14 mouse cellular contexts compared by ENCODE assay signal in the genomic region with DNA sequence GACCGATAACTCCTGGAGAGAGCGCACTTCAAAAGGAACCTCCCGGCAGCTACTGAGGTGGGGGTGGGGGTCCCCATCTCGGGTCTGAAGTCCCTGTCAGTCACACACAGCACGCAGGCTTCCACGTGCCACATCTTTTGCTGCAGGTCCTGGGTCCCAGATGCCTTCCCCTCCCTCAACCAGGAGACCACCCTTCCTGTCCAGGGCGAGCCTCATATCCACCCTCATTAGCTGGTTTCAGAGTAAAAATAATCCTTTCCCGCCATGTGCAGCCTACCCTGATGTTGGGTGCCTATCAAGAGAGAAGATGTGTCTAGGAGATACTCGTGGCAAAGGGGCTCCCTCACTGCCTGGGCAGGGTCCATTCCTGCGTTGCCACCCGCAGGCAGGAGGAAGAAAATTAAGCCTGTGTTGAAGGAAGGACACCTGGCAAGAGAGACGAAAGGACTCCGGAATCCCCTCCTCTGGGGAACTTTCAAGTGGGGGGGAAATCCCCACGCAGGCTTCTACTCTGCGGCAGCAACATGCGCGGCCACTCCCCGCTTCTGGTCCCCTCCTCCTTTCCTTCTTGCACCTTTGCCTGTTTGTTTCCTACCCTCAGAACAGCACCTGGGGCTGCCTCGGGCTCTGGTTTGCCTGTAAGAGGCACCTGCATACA. TPM values are rescaled to one million over a fixed set of nuclear protein-coding genes. Genes with fewer than 3 reads are reported as not detected.
DNase-seq lines count a peak whose midpoint lies in the region; ATAC-seq lines count a peak whose summit lies in the region.
"Had no signal": no experiment of that assay in that cellular context is flagged by ENCODE, and none has a peak within 500 bp of the region (broad histone marks: within the 10 kb centered on the region; RNA-seq: fewer than 3 reads in every experiment).

No protein-coding gene starts in this region.

- no peaks in the 10 kb centered on the region for H3K36me3 ChIP-seq in hindbrain, embryonic 15.5 days
- no peaks in the 10 kb centered on the region for H3K36me3 ChIP-seq in midbrain, embryonic 14.5 days (ENCODE audit: control insufficient read depth, insufficient read depth, low read length)

- H3K4me1 ChIP-seq in hindbrain, embryonic 15.5 days (replicated peaks) = peaks cover 41% of the 10 kb centered on the region
- H3K4me1 ChIP-seq in midbrain, embryonic 14.5 days (ENCODE audit: control insufficient read depth, insufficient read depth, low read length) = peaks cover 38% of the 10 kb centered on the region

- 4% methylated on average over 19 of the region's 19 CpGs for WGBS in hindbrain, embryonic 15.5 days
- WGBS in midbrain, embryonic 14.5 days = 2% methylated on average over 19 of the region's 19 CpGs

- intact Hi-C loops in gastrocnemius, postnatal 36 days (cut with DNase I) = no loop called here

- no peak overlapping the region for H3K27ac ChIP-seq in hindbrain, embryonic 15.5 days (replicated peaks)
- H3K27ac ChIP-seq in midbrain, embryonic 14.5 days (replicated peaks; ENCODE audit: low read depth, low read length) = no peak overlapping the region
- H3K27ac ChIP-seq: kidney, postnatal 0 days; liver, embryonic 14.5 days had no signal

- ATAC-seq in CD4-positive, CD25-positive, alpha-beta regulatory T cell, adult 4 months = peak; percentile 74
- ATAC-seq in hindbrain, embryonic 15.5 days (ENCODE audit: low FRiP score, low read depth) = no peak
- ATAC-seq in midbrain, embryonic 14.5 days (ENCODE audit: low FRiP score, low TSS enrichment) = no peak
- ATAC-seq in cerebellum, adult (ENCODE audit: insufficient number of reproducible peaks, low FRiP score, low TSS enrichment) = no peak

- no peaks in the 10 kb centered on the region for H3K9me3 ChIP-seq in hindbrain, embryonic 15.5 days
- H3K9me3 ChIP-seq in midbrain, embryonic 14.5 days (ENCODE audit: control insufficient read depth, low read length) = no peaks in the 10 kb centered on the region

- peaks cover 49% of the 10 kb centered on the region for H3K27me3 ChIP-seq in hindbrain, embryonic 15.5 days
- H3K27me3 ChIP-seq in midbrain, embryonic 14.5 days (ENCODE audit: control insufficient read depth, insufficient read depth, low read length) = peaks cover 47% of the 10 kb centered on the region

- H3K9ac ChIP-seq in hindbrain, embryonic 15.5 days = no peak overlapping the region
- H3K9ac ChIP-seq in midbrain, embryonic 14.5 days (replicated peaks; ENCODE audit: low read length) = no peak overlapping the region
- H3K9ac ChIP-seq: liver, embryonic 14.5 days had no signal

- H3K4me2 ChIP-seq in hindbrain, embryonic 15.5 days = peak overlapping the region; percentile 91
- peak overlapping the region; percentile 84 for H3K4me2 ChIP-seq in midbrain, embryonic 14.5 days (ENCODE audit: low read length)

- DNase-seq in T-cell, adult 2 months (ENCODE audit: low spot score) = peak; percentile 26
- peak; percentile 35 for DNase-seq in midbrain, embryonic 14.5 days
- no peak for DNase-seq in cerebellum, adult 18-20 months
- no peak for DNase-seq in gastrocnemius, postnatal 36 days
- DNase-seq in urinary bladder, adult 18-20 months (ENCODE audit: low spot score in 2 of 2) = no peak
- DNase-seq: cerebellum, postnatal 36 days; gastrocnemius, postnatal 25 days had no signal

- peak overlapping the region; percentile 15; the same call in 1 of the 2 replicates for H3K4me3 ChIP-seq in hindbrain, embryonic 15.5 days
- H3K4me3 ChIP-seq in midbrain, embryonic 14.5 days (replicated peaks; ENCODE audit: low read depth, low read length) = no peak overlapping the region; the same call in 1 of the 2 replicates

RNA-seq across cellular contexts. Expression of gene Wnt3, which starts 2.7 kb away (rescaled TPM):
- polyA plus RNA-seq in CD4-positive, CD25-positive, alpha-beta regulatory T cell, adult 4 months (2017; shearing (Covaris generic)) = 1 to 10 TPM; 2.4 to 3.8 TPM
- 9.4 and 11.0 TPM in 2 replicates for polyA plus RNA-seq in hindbrain, embryonic 15.5 days (2015; fragmentation: Nextera tagmentation; extraction: Ambion mirVana)
- polyA plus RNA-seq in midbrain, embryonic 14.5 days (2014; fragmentation: Nextera tagmentation; extraction: Ambion mirVana) = 14.5 and 15.0 TPM in 2 replicates
- total RNA-seq in gastrocnemius, postnatal 36 days (2021) = not detected
- total RNA-seq: gastrocnemius, postnatal 25 days; megakaryocyte, adult 5-6 weeks had no signal
- polyA plus RNA-seq: heart, postnatal 0 days had no signal

RNA-seq across cellular contexts. Expression of gene Wnt9b, which starts 21.7 kb away (rescaled TPM):
- not detected for polyA plus RNA-seq in CD4-positive, CD25-positive, alpha-beta regulatory T cell, adult 4 months (2017; shearing (Covaris generic))
- 0.32 and 0.37 TPM in 2 replicates for polyA plus RNA-seq in hindbrain, embryonic 15.5 days (2015; fragmentation: Nextera tagmentation; extraction: Ambion mirVana)
- polyA plus RNA-seq in midbrain, embryonic 14.5 days (2014; fragmentation: Nextera tagmentation; extraction: Ambion mirVana) = 0.33 and 0.78 TPM in 2 replicates
- total RNA-seq in gastrocnemius, postnatal 36 days (2021) = not detected
- total RNA-seq: megakaryocyte, adult 5-6 weeks had no signal

Comparison
In these comparisons a context has a peak if more than half of its experiments do, and no peak if none do; other contexts are left out.
1. DNase-seq: peak in T-cell, adult 2 months (single experiment) and midbrain, embryonic 14.5 days (single experiment); none in cerebellum, adult 18-20 months (0 of 2), gastrocnemius, postnatal 36 days (0 of 2) and urinary bladder, adult 18-20 months (0 of 2).